Mouse (Mus musculus) E14TG2a.4 (cell line): Measurements from ENCODE around the gene Samd8.

Source experiments
- CTCF ChIP-seq: conservative IDR thresholded peaks from 2 replicates; pipeline ENCODE4 v1.5.1; 2014; ENCODE audit warnings: low read length
- NANOG ChIP-seq: IDR thresholded peaks from 2 replicates; pipeline ENCODE4 v1.6.1; 2014; ENCODE audit warnings: borderline replicate concordance, low read length, mixed read lengths
- POU5F1 ChIP-seq: IDR thresholded peaks from 2 replicates; pipeline ENCODE4 v1.6.1; 2014; ENCODE audit warnings: low read length, borderline replicate concordance

- TF ChIP-seq CTCF (no peak), POU5F1 (no peak), NANOG (no peak)
Observed at GRCm38 (mm10) chr14:21813847-21814246, 63.5 kb downstream of the Samd8 start.
